Mouse (Mus musculus) kidney, adult 2 months (tissue): Measurements from ENCODE around the gene Rnf150.

Experiments
- CTCF ChIP-seq: fragments of 200-500 bp; conservative IDR thresholded peaks from 2 replicates; pipeline ENCODE4 v1.5.1; 2011; ENCODE audit warnings: low read depth, mild to moderate bottlenecking, control low read depth, low read length, moderate library complexity, mixed read lengths; ENCODE audit not compliant: insufficient read depth, insufficient read length
- POLR2A ChIP-seq: fragments of 200-500 bp; IDR thresholded peaks from one replicate; pipeline ENCODE4 v1.6.1; 2011; ENCODE audit warnings: low read depth, low read length, control low read depth

GRCm38 (mm10) chr8:82983301-82983700 lies 120.1 kb downstream of the Rnf150 start:
- TF ChIP-seq CTCF = no peak
- TF ChIP-seq POLR2A = no peak
